Mouse (Mus musculus) natural killer cell, adult 2 months (primary cell): ENCODE measurements around the gene Mex3d.

Experiments
- DNase-seq, 2 experiments: peaks; one replicate each; pipeline ENCODE4 v3.0.0; 2022; ENCODE audit warnings: low spot score in 2 of 2

Mex3d gene

DNA sequence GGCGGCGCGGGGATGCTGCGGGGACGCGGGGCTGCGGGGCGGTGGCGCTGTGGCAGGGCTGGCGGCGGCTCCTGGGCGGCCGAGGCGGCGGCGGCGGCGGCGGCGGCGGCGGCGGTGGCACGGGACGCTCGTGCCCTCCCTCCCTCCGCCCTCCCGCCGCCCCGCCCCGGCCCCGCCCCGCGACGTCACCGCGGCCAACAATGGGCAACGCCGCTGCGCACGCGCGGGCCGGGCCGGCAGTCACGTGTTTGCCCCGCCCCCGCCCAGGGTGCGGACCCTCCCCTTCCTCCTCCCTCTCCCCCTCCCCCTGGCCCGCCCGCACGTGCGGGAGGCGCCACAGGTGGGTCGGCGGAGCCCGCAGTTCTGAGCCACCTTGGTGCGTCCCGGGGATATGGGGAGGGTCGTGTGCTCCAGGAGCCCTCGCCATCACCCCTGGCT, at the start of gene Mex3d:
Gene Mex3d (minus strand): TSS at position 138 of the 438 bp plus-strand sequence.
- peak; percentile 64 to 79 for DNase-seq

DNA sequence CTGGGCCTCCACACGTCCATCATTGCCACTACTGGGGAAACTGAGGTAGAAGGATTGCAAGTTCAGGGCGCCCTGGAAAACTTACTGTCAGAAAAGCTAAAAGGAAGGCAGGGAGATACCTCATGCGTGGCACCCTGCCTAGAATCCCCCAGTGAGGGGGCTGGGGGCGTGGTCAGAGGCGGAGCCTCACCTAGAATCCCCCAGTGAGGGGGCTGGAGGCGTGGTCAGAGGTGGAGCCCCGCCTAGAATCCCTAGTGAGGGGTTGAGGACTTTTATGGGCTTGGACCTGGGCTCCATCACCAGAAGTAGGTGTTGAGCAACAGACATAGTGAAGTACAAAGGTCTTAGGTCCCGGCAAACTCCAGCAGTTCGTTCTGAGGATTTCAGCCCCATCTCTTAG, 48.8 kb upstream of the Mex3d start:
- no peak for DNase-seq

DNA sequence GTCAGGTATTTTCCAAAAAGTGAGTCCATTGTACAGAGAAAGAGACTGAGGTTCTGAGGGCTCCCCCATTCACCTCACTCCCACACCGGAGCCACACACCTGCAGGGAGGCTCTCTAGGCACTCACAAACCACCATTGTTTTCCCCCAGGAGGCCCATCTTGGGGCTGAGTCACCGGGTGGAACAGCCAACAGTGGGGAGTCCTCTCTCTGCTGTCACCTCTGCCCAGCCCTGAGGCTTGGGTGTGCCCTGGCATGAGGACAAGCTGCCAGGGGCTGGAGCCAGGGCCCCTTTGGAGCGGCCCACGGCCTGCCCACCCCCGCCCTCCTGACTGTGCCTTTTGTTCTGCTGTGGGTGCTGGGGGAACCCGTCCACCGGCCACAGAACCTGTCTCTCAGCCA, 48.3 kb upstream of the Mex3d start:
- DNase-seq, result no peak

DNA sequence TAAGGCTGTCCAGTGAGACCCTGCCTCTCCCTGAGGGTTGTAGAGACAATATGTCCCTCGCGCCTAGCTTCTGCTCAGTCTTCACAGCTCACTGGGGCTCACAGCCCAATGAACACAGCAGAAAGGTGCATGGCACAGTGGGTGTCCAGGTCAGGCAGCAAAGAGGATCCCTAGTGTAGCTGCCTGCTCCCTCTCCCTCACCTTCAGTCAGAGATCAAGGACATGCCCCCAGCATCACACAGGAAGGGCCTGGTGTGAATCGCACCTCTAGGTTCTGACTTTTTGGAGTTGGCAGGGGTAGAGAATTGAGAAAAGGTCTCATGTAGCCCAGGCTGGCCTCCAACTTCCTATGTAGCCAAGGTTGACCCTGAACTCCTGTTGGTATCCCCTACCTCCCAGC, 47.4 kb upstream of the Mex3d start:
- no peak for DNase-seq

DNA sequence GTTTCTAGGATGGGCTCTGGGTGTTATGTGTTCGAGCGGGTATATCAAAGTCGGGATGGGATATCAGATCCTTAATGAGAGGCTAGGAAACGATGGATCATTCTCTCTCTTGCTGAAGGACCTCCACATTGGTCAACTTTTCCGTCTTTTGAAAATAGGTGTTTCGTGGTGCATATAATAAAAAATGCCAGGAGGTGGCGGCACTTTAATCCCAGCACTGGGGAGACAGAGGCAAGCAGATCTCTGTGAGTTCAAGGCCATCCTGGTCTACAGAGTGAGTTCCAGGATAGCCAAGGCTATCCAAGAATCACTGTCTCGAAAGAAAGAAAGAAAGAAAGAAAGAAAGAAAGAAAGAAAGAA, 46.8 kb upstream of the Mex3d start:
- DNase-seq, result no peak

DNA sequence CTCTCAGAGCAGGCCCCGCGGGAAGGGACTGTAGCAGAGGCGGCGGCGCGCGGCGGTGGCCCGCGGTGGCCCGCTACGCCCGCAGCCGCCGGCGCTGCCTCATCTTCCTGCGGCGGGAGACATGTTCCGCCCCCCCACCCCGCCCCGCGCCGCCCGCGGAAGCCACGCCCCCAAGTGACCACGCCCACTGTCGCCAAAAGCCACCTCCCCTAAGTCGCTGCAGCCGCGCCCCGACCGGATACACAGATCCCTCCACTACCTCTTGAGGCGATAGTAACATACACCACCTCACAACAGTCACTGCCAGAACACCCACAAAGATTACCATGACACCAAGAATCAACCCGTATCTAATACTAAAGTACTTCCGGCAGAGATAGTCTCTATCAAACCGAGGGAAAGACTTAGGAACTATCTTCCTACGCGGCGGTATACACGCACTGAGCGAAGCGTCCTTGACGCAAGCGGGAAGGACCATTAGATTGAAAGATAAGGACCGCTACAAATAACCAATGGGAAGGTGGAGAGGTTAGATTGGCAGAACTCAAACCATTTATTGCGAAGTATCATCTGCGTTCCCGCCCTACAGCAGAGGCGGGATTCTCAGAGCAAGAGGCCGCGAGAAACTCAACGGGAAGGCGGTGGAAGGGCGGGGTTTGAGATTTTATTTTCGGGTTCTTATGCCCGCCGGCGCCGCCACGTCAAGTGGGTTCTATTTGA, 46.2 kb upstream of the Mex3d start, which contains the start of gene Tcf3:
Gene Tcf3 (minus strand): TSS at position 135 of the 720 bp plus-strand sequence.
- DNase-seq, result peak; percentile 97

DNA sequence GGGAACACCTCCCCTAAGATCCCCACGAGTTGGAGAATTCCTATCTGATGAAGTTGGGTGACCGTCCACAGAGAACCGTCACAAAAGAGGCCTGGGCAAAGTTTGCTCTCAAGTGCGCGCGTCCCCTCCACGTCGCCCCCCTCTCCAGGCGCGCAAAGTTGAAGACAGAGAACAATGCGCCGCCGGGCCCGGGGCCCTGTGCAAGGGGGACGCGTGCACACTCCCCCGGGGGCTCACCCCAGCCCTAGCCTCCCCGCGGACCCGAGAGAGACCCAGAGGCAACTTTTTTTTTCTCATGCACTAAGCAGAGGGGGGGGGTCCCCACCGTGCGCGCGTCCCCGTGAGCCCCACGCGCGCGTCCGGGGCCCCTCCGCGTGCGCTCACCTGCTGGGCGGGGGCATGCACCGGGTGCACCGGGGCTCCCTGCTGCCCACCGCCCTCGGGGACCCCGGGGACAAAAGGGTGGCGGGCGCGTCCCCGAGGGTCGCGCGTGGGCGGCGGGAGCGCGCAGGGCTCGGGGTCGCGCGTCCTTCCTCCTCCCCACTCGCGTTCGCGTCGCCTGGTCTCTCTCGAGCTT, 45.6 kb upstream of the Mex3d start:
- DNase-seq, result peak in 1 of 2 experiments; percentile 31

DNA sequence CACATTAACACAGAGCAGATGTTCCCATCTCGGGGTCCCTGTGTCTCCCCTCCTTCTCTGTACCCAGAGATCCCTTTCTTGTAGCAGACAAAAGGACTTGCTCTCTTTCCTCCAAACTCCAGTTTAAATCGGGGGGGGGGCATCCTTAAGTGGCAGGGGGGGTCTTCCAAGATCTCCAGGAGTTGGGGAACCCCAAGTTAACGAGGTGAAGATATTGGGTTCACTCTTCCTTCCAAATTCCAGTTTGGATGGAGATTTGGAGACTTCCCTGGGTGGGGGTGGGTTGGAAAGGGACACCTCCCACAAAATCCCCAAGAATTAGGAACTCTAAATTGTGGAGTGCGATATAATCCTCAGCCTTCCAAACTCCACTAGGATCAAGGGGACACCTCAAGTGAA, 44.9 kb upstream of the Mex3d start:
- no peak for DNase-seq

DNA sequence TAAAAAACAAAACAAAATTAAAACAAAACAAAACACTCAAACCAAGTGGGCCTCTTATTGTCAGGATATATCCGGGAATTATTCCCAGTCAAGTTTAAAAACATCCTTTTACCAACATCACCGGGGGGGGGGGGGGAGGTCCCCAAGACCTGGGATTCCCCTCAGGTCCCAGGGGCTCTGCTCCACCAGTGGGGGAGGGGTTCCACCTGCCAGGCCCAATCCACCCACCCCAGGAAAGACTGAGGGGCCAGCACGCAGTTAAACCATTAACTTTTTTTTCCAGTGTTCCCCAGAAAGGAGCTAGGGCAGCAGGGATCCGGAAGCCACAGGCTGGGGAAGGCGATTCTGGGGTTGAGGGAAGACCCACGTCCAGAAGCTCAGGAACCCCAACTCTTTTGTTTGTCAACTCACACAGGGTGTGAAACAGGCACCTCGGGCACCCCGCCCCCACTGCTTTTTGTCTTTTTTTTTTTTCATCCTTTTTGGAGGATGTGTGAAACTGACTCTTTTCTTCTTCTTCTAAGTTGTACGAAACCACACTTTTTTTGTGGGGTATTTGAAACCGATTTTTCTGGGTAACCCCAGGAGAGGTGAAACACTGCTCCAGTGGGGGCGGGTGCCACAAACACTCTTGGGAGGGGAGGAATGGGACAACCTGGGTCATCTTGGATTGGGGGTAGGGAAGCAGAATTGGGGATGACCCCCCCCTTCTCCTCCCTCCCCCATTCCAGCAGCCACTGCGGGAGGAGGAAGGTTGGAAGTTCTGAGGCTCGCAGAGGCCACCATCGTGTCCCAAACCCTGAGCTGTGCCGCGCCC, 44.3 kb upstream of the Mex3d start:
- peak; percentile 34 to 38 for DNase-seq

DNA sequence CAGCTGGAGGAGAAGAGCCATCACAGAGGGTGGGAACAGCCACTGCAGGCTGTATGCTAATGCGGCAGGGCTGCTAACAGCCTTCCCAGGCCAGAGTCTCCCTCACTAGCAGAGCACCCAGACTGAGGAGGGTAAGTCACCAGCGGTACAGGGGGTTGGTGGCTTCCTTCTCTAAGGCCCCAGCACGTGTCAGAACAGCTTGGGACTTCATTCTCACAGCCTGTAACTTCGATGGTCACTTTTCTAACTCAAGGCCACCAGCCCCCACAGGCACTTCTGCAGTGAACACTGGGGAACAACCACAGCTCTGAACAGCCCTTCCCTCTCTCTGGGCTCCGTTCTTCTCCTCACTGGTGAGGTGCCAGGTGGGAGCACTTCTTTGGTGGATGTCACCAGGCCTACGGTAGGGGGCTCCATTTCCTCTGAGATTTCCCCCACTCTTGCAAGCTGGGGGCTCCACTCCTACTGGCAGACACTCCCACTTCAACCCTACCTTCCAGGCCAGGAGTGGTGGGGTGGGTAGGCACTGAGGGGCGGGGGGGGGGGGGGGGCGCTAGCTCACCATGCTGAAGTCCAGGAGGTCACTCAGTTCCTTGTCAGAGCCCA, 43.0 kb upstream of the Mex3d start:
- no peak for DNase-seq

DNA sequence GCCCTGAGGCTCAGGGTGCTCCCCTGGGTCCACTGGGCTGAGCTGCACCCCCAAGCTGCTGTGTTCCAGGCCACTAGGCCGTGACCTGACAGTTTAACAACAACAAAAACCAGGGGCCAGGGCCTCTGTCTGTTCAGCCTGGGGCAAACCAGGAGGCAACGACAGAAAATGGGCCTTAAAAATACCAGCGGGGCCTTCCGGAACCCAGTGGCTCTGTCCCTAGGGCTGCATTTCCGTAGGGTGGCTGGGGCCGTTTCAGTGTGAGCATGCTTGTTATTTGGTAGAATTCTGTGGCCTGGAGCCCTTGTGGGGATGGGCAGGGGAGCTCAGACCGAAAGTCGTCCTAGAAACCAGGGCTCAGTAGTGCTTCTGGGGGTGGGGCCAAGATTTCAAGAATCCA, 42.3 kb upstream of the Mex3d start:
- peak in 1 of 2 experiments; percentile 36 for DNase-seq

DNA sequence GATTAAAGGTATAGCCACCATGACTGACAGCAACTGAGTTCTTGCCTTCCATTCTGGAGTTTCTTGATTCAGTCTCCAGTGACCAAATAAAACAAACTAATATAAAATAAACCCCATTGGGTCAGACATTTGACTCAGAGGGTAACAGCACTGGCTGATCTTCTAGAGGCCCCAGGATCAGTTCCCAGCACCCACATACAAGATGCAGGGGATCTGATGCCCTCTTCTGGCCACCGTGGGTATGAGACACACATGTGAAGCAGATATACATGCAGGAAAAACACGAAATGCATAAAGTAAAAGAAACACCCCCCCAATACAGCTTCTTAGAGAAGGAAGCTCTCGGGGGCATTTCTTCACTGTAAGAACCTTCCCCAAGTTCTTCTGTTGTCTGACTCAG, 37.6 kb upstream of the Mex3d start:
- no peak for DNase-seq

DNA sequence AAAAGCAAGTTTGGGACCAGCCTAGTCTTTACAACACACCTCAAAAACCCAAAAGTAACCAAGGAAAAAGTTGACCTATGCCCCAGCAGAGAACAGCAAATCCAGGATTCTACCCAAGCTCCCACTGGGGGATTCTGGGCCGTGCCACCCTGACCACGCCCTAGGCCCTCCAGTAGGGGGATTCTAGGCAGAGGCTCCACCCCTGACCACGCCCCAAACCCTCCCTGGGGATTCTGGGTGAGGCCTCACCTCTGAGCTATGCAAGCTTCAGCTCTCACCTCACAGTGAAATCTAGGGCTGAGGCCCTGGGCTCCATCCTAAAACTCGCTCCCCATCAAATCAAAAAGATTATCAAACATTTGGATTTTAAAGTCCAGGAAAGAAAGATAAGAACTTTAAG, 36.1 kb upstream of the Mex3d start:
- DNase-seq, result peak in 1 of 2 experiments; percentile 49

DNA sequence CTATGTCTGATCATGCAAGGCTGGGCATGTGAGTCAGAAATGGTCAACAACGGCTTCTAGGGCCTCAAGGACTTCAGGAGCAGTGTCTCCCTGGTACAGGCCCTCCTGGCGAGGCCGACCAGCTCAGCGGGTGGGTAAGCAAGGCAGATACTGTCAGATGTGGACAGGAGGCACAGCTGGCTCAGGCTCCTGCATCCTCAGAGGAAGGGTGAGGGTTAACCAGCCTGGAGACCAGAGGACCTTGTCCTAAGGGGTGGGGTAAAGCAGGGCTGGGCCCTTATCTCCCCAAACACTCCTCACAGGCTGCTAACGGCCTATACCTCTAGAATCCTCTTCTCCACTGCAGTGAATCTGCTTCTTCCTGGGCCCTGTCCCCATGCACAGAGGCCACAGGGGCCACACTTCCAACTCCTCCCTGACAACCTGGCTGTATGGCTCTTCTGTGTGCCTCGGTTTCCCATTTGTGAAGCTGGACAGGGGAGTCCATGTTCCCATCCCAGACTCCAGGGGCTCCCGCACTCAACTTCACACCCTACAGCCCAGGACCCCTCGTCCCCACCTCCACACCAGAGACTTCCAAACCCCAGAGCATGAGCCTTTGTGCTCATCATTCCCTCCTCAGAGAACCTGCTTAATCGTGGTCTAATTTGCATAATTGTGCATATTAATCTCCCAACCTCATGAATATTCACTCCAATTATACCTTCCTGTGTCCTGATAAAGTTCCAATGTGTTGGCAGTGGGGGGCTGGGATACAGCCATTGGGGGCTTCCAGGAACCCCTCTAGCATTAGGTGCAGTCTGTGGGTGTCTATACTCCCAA, 34.4 kb upstream of the Mex3d start:
- no peak for DNase-seq

DNA sequence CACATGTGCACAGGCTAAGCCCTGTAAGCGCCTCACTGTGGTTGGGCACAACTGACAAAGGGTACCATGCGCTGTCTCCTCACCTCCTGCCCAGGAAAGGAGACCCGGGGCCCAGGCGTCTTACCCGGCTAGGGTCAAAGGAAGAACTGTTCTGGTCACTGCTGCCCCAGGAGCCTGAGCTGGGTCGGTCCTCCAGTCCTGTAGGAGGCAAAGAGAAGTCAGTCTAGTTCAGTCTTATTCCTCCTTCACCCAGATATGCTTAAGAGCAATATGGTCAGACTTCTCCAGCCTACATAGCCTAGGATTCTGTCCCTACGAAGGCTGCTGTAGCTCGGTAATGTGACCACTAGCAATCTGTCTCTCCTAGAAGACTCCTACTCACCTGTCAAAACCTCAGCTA, 33.7 kb upstream of the Mex3d start:
- DNase-seq, result no peak

DNA sequence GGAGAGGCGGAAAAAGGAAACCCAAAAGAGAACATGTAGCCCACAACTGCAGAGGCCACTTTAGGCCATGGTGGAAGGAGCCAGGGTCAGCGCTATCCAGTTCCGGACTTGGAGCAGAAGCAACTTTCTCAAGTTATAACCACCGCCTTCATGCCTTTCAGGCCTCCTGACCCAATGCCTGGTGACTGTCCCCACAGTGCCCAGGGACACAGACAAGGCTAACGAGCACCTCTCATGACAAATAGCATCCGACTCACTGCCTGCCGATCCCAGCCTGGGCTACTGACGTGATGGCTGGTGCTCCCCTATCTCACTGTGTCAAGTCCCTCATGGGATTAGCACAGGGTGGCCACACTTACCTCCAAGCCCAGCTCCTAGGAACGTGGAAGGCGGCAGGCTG, 33.3 kb upstream of the Mex3d start:
- no peak for DNase-seq

DNA sequence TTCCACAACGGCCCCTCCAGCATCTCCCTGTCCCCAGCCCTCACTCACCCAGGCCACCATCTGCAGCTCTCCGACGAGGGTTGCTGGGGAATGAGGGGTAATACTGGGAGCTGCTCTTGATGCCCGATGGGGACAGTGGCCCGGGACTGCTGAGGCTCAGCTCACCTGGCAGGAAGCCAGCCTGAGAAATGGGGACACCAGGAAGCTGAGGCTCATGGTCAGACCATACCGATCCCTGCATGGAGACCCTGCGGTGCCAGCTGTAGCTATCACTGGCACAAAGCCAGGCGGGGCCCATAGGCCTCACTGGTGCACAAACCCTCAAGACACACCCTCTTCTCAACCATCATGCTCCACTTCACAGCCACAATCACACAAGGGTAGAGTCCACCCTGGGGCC, 32.0 kb upstream of the Mex3d start:
- DNase-seq, result no peak

DNA sequence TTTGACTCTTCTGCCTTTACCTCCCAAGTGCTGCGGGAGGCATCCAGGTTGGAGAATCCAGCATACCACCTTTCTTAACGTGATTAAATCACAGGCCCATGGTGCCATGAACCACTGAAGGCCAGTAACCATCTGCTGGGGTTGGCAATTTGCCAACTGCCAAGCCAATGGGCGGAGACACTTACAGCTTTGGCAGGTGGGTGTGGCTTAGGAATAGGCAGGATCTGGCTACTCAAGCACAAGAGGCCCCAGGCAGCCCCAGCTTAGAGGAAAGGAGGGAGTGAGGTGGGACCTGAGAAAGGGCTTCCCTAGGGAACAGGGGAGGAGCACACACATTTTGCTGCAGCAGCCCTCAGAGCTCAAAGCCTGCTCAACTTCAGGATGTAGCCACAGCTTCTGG, 30.9 kb upstream of the Mex3d start:
- no peak for DNase-seq

DNA sequence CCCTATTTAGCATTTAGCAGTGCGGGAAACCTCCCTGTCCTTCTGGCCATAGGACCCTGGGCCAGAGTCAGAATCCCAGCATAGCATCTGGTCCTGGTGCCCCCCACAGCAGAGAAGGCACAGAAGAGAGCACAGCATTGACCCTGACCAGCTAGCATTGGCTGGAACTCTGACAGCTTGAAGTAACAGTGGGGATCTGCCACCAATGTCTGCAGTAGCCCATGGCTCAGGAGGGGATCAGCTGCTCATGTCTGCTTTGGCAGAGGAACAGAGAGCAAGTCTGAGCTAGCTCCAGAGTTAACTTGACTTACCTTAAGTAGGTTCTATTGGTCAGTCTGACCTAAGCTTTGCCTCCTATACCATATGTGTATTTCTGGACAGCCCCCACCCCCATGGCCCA, 30.4 kb upstream of the Mex3d start:
- DNase-seq, result no peak

DNA sequence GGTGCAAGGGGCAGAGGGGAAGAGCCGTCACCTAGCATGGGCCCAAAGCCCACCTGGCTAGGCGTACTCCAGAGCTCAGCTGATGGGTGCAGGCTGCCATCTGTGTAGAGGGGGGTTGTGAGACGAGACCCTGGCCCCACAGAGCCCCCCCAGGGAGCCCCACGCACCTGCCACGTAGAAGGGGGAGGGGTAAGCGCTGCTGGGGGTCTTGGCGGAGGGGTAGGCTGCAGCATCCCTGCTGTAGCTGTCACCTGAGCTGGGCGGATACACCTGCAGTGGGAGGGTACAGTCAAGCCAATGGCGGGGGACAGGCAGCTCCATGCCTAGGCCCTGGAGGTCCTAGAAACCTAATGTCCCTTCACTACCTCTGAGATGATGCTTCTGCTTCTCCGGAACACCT, 29.9 kb upstream of the Mex3d start:
- DNase-seq, result no peak

DNA sequence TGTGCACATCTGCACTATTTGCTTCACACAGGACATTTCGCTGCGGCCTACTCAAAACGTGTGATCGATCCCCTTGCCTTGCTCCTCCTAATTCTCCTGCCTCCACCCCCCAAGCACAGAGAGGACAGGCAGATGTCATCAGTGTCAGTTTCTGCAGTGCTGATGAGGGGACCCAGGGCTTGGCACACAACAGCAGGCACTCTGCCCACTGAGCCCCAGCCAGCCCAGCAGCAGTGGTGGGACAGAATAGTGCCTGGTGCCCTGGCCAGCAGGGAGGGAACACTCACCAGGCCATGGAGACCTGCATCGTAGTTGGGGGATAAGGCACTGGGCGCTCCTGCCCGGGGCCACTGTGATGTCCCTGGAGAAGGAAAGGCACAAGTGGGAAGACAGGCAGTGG, 28.1 kb upstream of the Mex3d start:
- no peak for DNase-seq
